ENCODE assay signal across 8 mouse cellular contexts in genomic region chr3:98259271-98259751, GRCm38 (mm10). TPM values are rescaled to one million over a fixed set of nuclear protein-coding genes. Genes with fewer than 3 reads are reported as not detected.
DNase-seq lines count a peak whose midpoint lies in the region; ATAC-seq lines count a peak whose summit lies in the region.

No protein-coding gene starts in this region.

- peak; percentile 52 to 66 for DNase-seq in heart, adult 18-20 months
- DNase-seq in cerebellum, adult 9-10 months: peak; percentile 6
- peak; percentile 53 for DNase-seq in layer of hippocampus, adult 11-12 months (ENCODE audit: low spot score)
- peak; percentile 23 for DNase-seq in ovary, postnatal 14 days (ENCODE audit: low spot score)
- no peak for DNase-seq in embryo, embryonic 11 days
- no peak for DNase-seq in adrenal gland, postnatal 4 days (ENCODE audit: low spot score in 2 of 2)
- DNase-seq in retina, postnatal 1 day: no peak

- no peaks in the 10 kb centered on the region for H3K27me3 ChIP-seq in heart, embryonic 11.5 days (ENCODE audit: control insufficient read depth, insufficient read depth, low read length)

- ATAC-seq in heart, embryonic 11.5 days (replicated peaks; ENCODE audit: insufficient number of reproducible peaks, low FRiP score, low TSS enrichment): no peak

- 83% methylated on average over 5 of the region's 5 CpGs for WGBS in heart, embryonic 11.5 days (ENCODE audit: insufficient replicate concordance)

- no peak overlapping the region for H3K4me2 ChIP-seq in heart, embryonic 11.5 days

- H3K36me3 ChIP-seq in heart, embryonic 11.5 days (ENCODE audit: control insufficient read depth, insufficient read depth, low read length): no peaks in the 10 kb centered on the region

- no peak overlapping the region for H3K9ac ChIP-seq in heart, embryonic 11.5 days (ENCODE audit: low read depth, low read length)

- H3K4me1 ChIP-seq in heart, embryonic 11.5 days (ENCODE audit: control insufficient read depth, insufficient read depth, low read length): no peaks in the 10 kb centered on the region

- H3K4me3 ChIP-seq in heart, embryonic 11.5 days (ENCODE audit: low read depth, low read length): no peak overlapping the region

- H3K9me3 ChIP-seq in heart, embryonic 11.5 days (replicated peaks; ENCODE audit: control insufficient read depth, low read length): no peaks in the 10 kb centered on the region

- no peak overlapping the region for H3K27ac ChIP-seq in heart, embryonic 11.5 days (ENCODE audit: low read depth, low read length)

RNA-seq across cellular contexts. Expression of gene Hmgcs2, which starts 20.9 kb away (rescaled TPM):
- total RNA-seq in heart, adult 18-20 months (2021): 10 to 100 TPM in 1 of 2 experiments, 1 to 10 TPM in 1; 8.5 to 16.1 TPM
- 6.5 and 8.1 TPM in 2 replicates for polyA plus RNA-seq in heart, embryonic 11.5 days (2014; fragmentation: Nextera tagmentation; extraction: Ambion mirVana)
- total RNA-seq in adrenal gland, postnatal 4 days (2021): 100 to 1,000 TPM in 1 of 2 experiments, 10 to 100 TPM in 1; 30.6 to 130 TPM

RNA-seq across cellular contexts. Expression of gene Reg4, which starts 37.4 kb away (rescaled TPM):
- total RNA-seq in heart, adult 18-20 months (2021): not detected
- polyA plus RNA-seq in heart, embryonic 11.5 days (2014; fragmentation: Nextera tagmentation; extraction: Ambion mirVana): not detected in 2 replicates
- total RNA-seq in adrenal gland, postnatal 4 days (2021): not detected

Comparison
In these comparisons a context has a peak if more than half of its experiments do, and no peak if none do; other contexts are left out.
1. DNase-seq: peak in heart, adult 18-20 months (2 of 2), cerebellum, adult 9-10 months (single experiment), layer of hippocampus, adult 11-12 months (single experiment) and ovary, postnatal 14 days (single experiment); none in embryo, embryonic 11 days (single experiment), adrenal gland, postnatal 4 days (0 of 2) and retina, postnatal 1 day (single experiment).